Mouse (Mus musculus): ENCODE data around the gene Nupl2.

DNA sequence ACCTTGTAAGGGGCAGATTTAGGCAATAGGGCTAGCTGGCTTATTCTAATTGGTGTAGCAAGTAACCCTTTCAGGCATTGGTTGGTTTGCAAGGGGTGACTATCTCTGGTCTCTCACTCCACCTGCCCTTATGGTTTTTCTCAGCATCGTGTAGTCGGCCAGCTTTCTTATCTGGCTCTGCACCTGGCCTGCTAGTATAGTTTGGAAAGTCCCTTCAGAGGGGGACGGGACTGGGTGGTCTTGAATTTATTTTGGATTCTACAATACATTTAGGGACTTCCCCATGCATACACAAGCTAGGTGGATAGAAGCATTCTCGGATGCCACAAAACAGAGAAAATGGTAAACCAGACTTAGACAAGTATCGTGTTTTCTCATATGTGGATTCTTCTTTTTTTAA is 17.8 kb upstream of the Nupl2 start:
- no peak for TF ChIP-seq CTCF (IDR thresholded peaks at IDR 0.05; ENCODE audit: low read depth)
- no peak for TF ChIP-seq EP300 (IDR thresholded peaks at IDR 0.05; ENCODE audit: low read depth)
